Mouse (Mus musculus): Measurements from ENCODE around the gene Ubap1. TPM values are rescaled to one million over a fixed set of nuclear protein-coding genes. Genes with fewer than 3 reads are reported as not detected.

The Ubap1 gene
- total RNA-seq, 2 experiments from 2014 or later, result 43.1 to 54.6 TPM

GRCm38 (mm10) chr4:41409341-41409740 is 60.5 kb downstream of the Ubap1 start:
- no peak for DNase-seq (ENCODE audit: low spot score in 2 of 2)

DNA sequence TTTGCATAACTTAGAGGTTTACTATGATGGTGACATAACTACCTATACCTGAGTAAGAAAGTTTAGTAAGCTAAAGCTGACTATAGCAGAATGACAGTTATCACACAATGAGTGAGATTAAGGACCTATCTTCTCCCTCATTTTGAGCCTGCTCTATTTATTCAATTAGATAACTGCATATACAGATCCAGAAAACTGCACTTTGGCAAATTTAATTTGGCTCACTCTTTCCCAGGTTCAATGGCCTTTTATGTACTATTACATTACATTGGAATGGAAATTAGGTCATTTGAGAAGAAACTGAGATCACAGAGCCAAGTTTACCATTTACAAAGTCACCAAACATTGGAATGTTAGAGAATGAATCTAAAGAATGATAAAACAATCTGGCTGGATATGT is 68.2 kb downstream of the Ubap1 start:
- DNase-seq (ENCODE audit: low spot score in 2 of 2), result no peak

DNA sequence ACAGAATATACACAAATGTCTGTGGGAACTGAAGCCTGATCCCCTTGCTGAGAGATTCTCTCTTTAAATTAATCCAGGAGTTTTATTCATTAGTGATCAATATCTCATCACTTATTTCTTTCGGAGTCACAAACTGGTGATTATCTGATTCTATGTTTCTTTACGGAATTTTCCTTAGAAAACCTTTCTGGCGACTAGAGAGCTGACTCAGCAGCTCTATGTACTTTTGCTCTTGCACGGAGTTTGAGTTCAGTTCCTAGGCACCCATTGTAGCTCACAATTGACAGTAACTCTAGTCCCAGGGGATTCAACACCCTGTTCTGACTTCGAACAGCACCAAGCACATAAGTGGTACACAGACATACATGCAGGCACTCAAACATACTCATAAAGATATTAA is 90.1 kb downstream of the Ubap1 start:
- no peak for DNase-seq (ENCODE audit: low spot score in 2 of 2)

Other genes with a start within 250 kb of the Ubap1 start
- gene Nol6, start 224.5 kb upstream of the Ubap1 start, total RNA-seq (2021), result 10 to 100 TPM; 86.2 to 87.7 TPM
- gene Ube2r2, start 213.3 kb upstream of the Ubap1 start, total RNA-seq (2021), result 10 to 100 TPM; 84.2 to 84.4 TPM
- gene Ubap2, start 73.9 kb upstream of the Ubap1 start, total RNA-seq (2021), result 10 to 100 TPM; 46.7 to 57.3 TPM
- 10 to 100 TPM; 51.4 to 53.2 TPM for gene Dcaf12, start 34.1 kb upstream of the Ubap1 start, total RNA-seq (2021)
- 1 to 10 TPM; 2.0 to 2.3 TPM for gene Kif24, start 115.9 kb downstream of the Ubap1 start, total RNA-seq (2021)
- gene Nudt2, start 116.2 kb downstream of the Ubap1 start, total RNA-seq (2021), result 10 to 100 TPM; 33.9 to 36.0 TPM
- gene AI464131, start 154.1 kb downstream of the Ubap1 start, total RNA-seq (2021), result 10 to 100 TPM; 44.8 TPM
- 10 to 100 TPM in 1 of 2 experiments, 1 to 10 TPM in 1; 8.0 to 10.0 TPM for gene 1110017D15Rik, start 168.3 kb downstream of the Ubap1 start, total RNA-seq (2021)
- 100 to 1,000 TPM; 168 to 186 TPM for gene Fam219a, start 220.5 kb downstream of the Ubap1 start, total RNA-seq (2021)
- 1 to 10 TPM; 5.4 to 8.3 TPM for gene Dnaic1, start 220.8 kb downstream of the Ubap1 start, total RNA-seq (2021)

All from layer of hippocampus, postnatal 10 days (tissue).